Mouse (Mus musculus): ENCODE measurements around the gene Olfr480. TPM values are rescaled to one million over a fixed set of nuclear protein-coding genes. Genes with fewer than 3 reads are reported as not detected.

Olfr480 gene
- total RNA-seq (2023; ENCODE audit: inconsistent age), result not detected in 4 replicates

GRCm38 (mm10) chr7:108067246-108067645 lies at the start of gene Olfr480:
Gene Olfr480 (minus strand): TSS chr7:108067346.

GRCm38 (mm10) chr7:108100549-108100948 lies 33.4 kb upstream of the Olfr480 start, which contains the start of gene Olfr483:
Gene Olfr483 (plus strand): TSS chr7:108100849.

GRCm38 (mm10) chr7:108097486-108097885 lies 30.3 kb upstream of the Olfr480 start, which contains the start of gene Olfr482:
Gene Olfr482 (minus strand): TSS chr7:108097586.

GRCm38 (mm10) chr7:108079555-108079954 lies 12.4 kb upstream of the Olfr480 start, which contains the start of gene Olfr481:
Gene Olfr481 (plus strand): TSS chr7:108079855.

GRCm38 (mm10) chr7:108050393-108050792 lies 16.8 kb downstream of the Olfr480 start, which contains the start of gene Olfr479:
Gene Olfr479 (plus strand): TSS chr7:108050693.

GRCm38 (mm10) chr7:108033889-108034288 lies 33.3 kb downstream of the Olfr480 start, which contains the start of gene Olfr478:
Gene Olfr478 (minus strand): TSS chr7:108033989.

Other genes with a start within 250 kb of the Olfr480 start
- not detected in 4 replicates for gene Olfr469, start 241.8 kb downstream of the Olfr480 start, total RNA-seq (2023; ENCODE audit: inconsistent age)
- gene Olfr470, start 219.9 kb downstream of the Olfr480 start, total RNA-seq (2023; ENCODE audit: inconsistent age), result not detected in 4 replicates
- 0.09 to 0.24 TPM (median 0.14 TPM) in 4 replicates for gene Olfr472, start 169.4 kb downstream of the Olfr480 start, total RNA-seq (2023; ENCODE audit: inconsistent age)
- gene Olfr473, start 136.9 kb downstream of the Olfr480 start, total RNA-seq (2023; ENCODE audit: inconsistent age), result not detected in 4 replicates
- not detected in 4 replicates for gene Olfr474, start 112.7 kb downstream of the Olfr480 start, total RNA-seq (2023; ENCODE audit: inconsistent age)
- gene Olfr476, start 102.5 kb downstream of the Olfr480 start, total RNA-seq (2023; ENCODE audit: inconsistent age), result not detected in 4 replicates
- not detected in 4 replicates for gene Olfr477, start 80.7 kb downstream of the Olfr480 start, total RNA-seq (2023; ENCODE audit: inconsistent age)
- gene Olfr478, start 33.4 kb downstream of the Olfr480 start, total RNA-seq (2023; ENCODE audit: inconsistent age), result not detected in 4 replicates
- not detected in 4 replicates for gene Olfr479, start 16.7 kb downstream of the Olfr480 start, total RNA-seq (2023; ENCODE audit: inconsistent age)
- gene Olfr481, start 12.5 kb upstream of the Olfr480 start, total RNA-seq (2023; ENCODE audit: inconsistent age), result not detected in 4 replicates
- gene Olfr482, start 30.2 kb upstream of the Olfr480 start, total RNA-seq (2023; ENCODE audit: inconsistent age), result 0.87 to 1.7 TPM (median 1.3 TPM) in 4 replicates
- not detected in 4 replicates for gene Olfr483, start 33.5 kb upstream of the Olfr480 start, total RNA-seq (2023; ENCODE audit: inconsistent age)
- not detected in 4 replicates for gene Olfr484, start 60.1 kb upstream of the Olfr480 start, total RNA-seq (2023; ENCODE audit: inconsistent age)
- gene Olfr485, start 92.5 kb upstream of the Olfr480 start, total RNA-seq (2023; ENCODE audit: inconsistent age), result not detected in 4 replicates
- not detected in 4 replicates for gene Olfr486, start 105.4 kb upstream of the Olfr480 start, total RNA-seq (2023; ENCODE audit: inconsistent age)
- gene Olfr487, start 147.3 kb upstream of the Olfr480 start, total RNA-seq (2023; ENCODE audit: inconsistent age), result not detected in 4 replicates
- not detected in 4 replicates for gene Olfr488, start 191.0 kb upstream of the Olfr480 start, total RNA-seq (2023; ENCODE audit: inconsistent age)
- not detected in 4 replicates for gene Olfr490, start 221.6 kb upstream of the Olfr480 start, total RNA-seq (2023; ENCODE audit: inconsistent age)
- gene Olfr491, start 246.1 kb upstream of the Olfr480 start, total RNA-seq (2023; ENCODE audit: inconsistent age), result not detected in 4 replicates